Mouse (Mus musculus) left cerebral cortex, postnatal 10 days (tissue): ENCODE measurements at regions not wholly inside any gene's neighbourhood (a gene's known extent, or its start where the extent isn't known, plus 50 kb on each side); places are given as distances from the start of the nearest gene placed in this dataset.

ENCODE experiments used
- DNase-seq, 2 experiments: peaks; one replicate each; pipeline ENCODE4 v3.0.0; 2021 to 2022; ENCODE audit warnings: low spot score in 2 of 2, mixed read lengths in 1 of 2; ENCODE audit errors: extremely low spot score in 1 of 2
- intact Hi-C: fragments of 180-260 bp; cut with DNase I; formaldehyde crosslinking; loops from one replicate; pipeline ENCODE4 v1.15.1; 2025

- DNase-seq, result no peak
- intact Hi-C loops, result no loop called here
Observed at GRCm38 (mm10) chr11:40624126-40624778, 70.8 kb downstream of the Mat2b start.

- intact Hi-C loops, result no loop called here
- no peak for DNase-seq
Observed at GRCm38 (mm10) chr11:40620036-40620435, 75.0 kb downstream of the Mat2b start.

DNA sequence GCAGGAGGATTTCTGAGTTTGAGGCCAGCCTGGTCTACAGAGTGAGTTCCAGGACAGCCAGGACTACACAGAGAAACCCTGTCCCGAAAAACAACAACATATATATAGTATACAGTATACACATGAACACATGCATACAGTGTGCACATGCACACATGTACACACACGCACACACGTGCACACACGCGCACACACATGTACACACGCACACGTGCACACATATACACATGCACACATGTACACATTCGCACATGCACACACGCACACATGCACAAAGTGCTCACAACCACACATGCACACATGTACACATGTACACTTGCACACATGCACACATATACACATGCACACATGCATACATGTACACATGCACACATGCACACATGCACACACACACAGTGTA lies 92.0 kb downstream of the Mat2b start:
- intact Hi-C loops, result loop anchor here (10.0 kb wide), 1 partner anchor 1668 kb away; no protein-coding TSS in a partner anchor
- DNase-seq, result no peak

- peak in 1 of 2 experiments; percentile 70 for DNase-seq
- intact Hi-C loops, result loop anchor here (10.0 kb wide), 1 partner anchor 1667 kb away; no protein-coding TSS in a partner anchor
Observed at GRCm38 (mm10) chr11:40601572-40601909, 93.5 kb downstream of the Mat2b start.

DNA sequence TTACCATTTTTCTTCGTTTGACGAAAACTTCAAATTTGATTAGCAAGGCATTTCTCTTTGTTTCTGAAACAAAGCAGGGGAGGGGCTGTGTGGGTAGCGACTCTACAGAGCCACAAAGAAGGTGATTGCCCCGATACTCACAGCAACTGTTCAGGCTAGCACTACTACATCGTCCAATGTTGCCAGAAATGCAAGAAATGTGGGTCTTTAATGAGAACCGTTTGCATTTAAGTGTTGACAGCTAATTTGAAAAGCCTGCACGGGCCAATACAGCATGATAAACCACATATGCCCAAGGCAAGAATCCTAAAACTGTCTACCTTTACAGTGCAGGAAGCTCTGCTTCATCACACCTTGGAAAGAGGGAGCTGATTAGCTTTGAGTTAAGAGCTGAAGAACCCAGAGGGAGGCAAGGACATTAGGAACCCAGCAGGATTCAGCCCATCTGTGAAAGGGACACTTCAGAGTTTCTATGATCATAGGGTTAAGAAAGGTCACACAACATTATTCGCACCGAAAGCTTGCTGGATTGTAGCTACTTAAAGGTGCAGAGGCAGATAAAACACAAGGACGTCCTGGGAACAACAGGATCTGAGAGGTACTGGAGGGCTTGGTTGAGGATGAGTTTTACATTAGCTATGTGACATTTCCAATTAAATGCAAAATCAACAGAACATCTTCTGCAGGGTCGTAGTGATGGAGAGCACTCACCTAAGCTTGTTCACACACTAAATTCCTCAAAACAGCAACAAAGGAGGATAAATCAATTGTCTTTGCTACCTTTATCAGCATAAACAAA lies 94.0 kb downstream of the Mat2b start:
- no peak for DNase-seq
- intact Hi-C loops, result loop anchor here (10.0 kb wide), 1 partner anchor 1666 kb away; no protein-coding TSS in a partner anchor

- intact Hi-C loops, result loop anchor here (5.0 to 10.0 kb wide), 3 partner anchors 453 to 1665 kb away; no protein-coding TSS in a partner anchor
Observed at GRCm38 (mm10) chr11:40599956-40600772, 94.8 kb downstream of the Mat2b start.

GRCm38 (mm10) chr11:40596347-40596746 lies 98.7 kb downstream of the Mat2b start:
- DNase-seq, result no peak
- intact Hi-C loops, result loop anchor here (5.0 kb wide), 2 partner anchors 449 to 1009 kb away; no protein-coding TSS in a partner anchor

More at GRCm38 (mm10) chr11:40599956-40600772, 94.8 kb downstream of the Mat2b start:
- DNase-seq, result peak in 1 of 2 experiments; percentile 46

GRCm38 (mm10) chr11:40592056-40592455 lies 102.9 kb downstream of the Mat2b start:
- no peak for DNase-seq
- intact Hi-C loops, result no loop called here

GRCm38 (mm10) chr11:40573758-40574139 lies 121.3 kb downstream of the Mat2b start:
- intact Hi-C loops, result no loop called here
- DNase-seq, result no peak

DNA sequence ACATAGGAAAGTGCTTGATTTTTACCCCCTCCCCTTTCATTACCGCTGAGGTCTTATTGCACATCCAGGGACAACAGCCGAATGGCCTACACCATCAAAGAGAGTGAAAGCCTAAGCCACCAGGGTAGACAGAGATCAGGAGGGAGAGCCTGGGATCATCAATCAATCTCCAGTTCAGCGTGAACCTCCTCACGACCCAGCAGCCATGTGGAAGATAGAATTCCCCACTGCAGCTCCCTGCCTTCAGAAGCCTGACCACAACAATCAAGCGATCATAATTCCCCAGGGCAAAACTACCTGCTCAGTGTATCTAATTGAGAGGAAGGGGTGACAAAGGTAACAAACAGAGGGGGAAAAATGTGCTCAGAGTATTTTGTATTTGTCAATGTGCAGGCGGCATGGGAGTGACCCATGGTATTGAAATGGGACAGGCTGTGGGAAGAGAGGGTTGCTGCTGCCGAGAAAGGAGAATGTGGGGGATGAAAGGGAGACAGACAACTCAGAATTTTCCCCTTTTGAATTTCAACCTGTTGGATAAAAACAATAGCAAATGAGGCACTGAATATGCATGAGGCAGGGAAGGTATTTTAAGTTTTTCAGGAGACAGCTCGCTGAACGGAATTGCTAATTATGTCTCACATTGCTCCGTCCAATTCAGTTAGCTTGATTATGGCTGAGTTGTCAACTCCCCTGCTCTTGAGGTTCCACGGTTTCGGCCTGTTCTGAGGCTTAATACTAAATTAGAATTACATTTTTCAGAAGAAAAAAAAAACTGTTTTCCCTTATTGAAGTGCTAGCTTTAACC lies 121.8 kb downstream of the Mat2b start:
- DNase-seq, result peak in 1 of 2 experiments; percentile 45
- intact Hi-C loops, result no loop called here

DNA sequence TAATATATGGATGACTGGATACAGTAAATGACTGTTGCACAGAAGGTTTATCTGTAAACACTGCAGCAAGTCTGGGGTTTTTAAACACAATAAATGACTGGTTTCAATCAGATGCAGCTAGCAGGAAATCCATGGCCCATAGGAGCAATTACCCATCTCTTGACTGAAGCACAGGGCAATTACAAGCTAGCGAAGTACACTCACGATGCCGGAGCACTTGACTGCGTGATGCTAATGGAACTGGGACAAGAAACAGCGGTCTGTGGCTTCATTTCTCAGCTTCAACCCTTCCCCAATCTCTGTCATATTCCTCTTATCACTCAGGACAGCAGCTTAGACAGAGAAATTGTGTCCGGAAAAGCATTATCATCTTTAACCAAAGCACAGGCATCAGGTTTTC lies 132.1 kb downstream of the Mat2b start:
- DNase-seq, result no peak
- intact Hi-C loops, result no loop called here

DNA sequence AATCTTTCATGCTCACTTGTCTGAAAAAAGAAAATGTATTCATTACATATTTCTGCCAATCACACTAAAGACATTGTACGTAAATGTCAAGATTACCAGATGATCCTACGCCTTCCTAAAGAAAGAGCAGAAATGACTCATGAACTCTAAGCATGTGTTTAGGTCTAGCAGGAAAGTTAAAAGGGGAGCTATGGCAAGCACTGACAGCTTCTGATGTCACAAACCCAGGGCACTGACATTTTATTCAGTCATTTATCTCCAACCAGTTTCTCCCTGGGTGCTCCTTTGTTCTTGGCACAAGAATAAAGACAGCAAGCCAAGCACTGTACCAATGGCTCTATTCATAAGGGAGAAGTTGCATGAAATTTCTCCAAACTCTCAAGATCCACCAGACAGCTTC lies 133.0 kb downstream of the Mat2b start:
- intact Hi-C loops, result no loop called here
- no peak for DNase-seq

- intact Hi-C loops, result no loop called here
Observed at GRCm38 (mm10) chr11:40561400-40561799, 133.6 kb downstream of the Mat2b start.

GRCm38 (mm10) chr11:40558486-40558885 lies 136.5 kb downstream of the Mat2b start:
- no peak for DNase-seq
- intact Hi-C loops, result no loop called here

More at GRCm38 (mm10) chr11:40561400-40561799, 133.6 kb downstream of the Mat2b start:
- DNase-seq, result no peak

DNA sequence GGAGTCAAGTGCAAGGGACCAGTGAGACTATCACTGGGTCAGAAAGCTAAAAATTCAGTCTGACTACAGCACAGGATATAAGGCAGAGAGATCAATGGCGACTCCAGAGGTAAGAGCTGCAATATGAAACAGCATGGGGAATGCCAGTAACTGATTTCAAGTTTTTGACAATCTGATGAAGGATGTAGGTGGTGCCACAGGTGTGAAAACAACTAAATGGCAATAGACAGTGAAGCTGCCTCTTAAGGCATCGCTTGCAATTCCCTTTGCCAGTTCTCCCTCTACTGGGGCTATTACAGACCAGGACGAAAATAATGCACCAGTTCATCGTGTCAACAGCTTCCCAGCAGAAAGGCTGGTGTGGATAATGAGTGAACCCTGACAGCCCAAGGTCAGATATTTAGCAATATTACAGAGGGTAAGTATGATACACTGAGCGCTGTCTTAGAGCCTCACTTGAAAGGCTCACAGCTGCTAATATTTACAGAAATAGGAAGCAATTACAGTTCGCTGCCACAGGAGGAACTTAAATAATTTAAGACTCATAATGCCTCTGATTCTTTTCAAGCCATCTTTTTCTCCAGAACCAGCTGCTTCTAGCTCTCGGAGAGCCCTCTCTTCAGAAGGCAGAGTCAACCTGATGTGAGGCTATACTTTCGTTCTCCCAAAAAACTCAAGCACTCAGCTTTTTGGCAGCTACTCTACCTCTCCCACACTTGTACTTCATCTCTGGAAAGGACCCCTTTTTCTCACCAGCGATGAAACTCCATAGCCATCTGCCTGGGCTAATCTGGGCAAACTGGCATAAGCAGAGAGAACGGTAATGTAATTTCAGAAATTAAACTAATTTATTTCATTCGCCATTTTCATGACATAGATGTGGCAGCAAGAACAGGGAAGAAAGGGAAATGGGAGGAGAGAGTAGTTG lies 139.9 kb downstream of the Mat2b start:
- DNase-seq, result peak in 1 of 2 experiments; percentile 56

DNA sequence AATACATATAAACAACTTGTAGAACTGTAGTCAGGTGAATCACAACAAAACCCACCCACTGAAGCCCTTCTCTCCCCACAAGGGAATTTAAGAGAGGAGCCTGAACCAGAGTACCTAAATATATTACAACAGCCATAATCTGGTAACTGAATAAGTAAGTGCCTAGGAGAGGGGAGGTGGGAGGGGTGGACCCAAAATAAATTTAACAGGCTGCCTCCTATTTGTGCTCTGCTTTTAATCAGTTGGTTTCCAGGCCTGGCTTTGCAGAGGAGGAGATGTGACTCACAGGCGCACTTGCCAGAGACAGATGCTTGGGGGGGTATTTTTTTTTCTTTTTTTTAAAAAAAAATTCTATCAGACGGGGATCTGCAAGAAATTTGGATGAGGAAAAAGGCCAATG lies 142.9 kb downstream of the Mat2b start:
- intact Hi-C loops, result no loop called here
- peak; percentile 27 to 37 for DNase-seq

More for the DNA sequence above, 139.9 kb downstream of the Mat2b start:
- intact Hi-C loops, result no loop called here

DNA sequence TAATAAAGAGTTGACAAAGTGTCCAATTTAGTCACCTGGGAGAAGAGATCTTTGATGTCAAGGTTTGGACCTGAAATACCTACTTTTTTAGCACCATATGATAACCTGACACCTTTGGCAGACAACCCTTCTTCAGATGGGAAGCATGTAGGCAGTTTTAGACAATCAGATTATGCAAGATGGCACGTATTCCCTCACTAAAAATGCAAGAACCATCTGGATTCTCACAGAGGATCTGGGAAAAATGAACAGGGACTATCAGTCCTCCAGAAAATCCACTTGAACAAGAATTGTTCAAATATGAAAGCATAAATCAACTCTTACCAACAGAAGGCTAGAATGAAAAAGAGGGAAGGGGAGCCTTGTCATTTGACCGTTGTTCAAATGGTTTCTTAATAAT lies 148.4 kb downstream of the Mat2b start:
- intact Hi-C loops, result no loop called here
- DNase-seq, result no peak
